ENCODE assay signal across 21 mouse cellular contexts in genomic region chrX:134261191-134261590, GRCm38 (mm10). TPM values are rescaled to one million over a fixed set of nuclear protein-coding genes. Genes with fewer than 3 reads are reported as not detected.
DNase-seq lines count a peak whose midpoint lies in the region; ATAC-seq lines count a peak whose summit lies in the region.
"Had no signal": no experiment of that assay in that cellular context is flagged by ENCODE, and none has a peak within 500 bp of the region (broad histone marks: within the 10 kb centered on the region; RNA-seq: fewer than 3 reads in every experiment).

No protein-coding gene starts in this region.

- no peak overlapping the region for H3K4me3 ChIP-seq in neural tube, embryonic 15.5 days (replicated peaks)
- H3K4me3 ChIP-seq: embryonic facial prominence, embryonic 12.5 days; forebrain, embryonic 15.5 days; heart, adult 2 months; heart, embryonic 12.5 days; hindbrain, embryonic 10.5 days; hindbrain, embryonic 15.5 days had no signal

- H3K9me3 ChIP-seq in neural tube, embryonic 15.5 days (replicated peaks) = no peaks in the 10 kb centered on the region
- H3K9me3 ChIP-seq: embryonic facial prominence, embryonic 12.5 days; forebrain, embryonic 15.5 days; heart, embryonic 12.5 days; hindbrain, embryonic 10.5 days; hindbrain, embryonic 15.5 days had no signal

- DNase-seq in adrenal gland, adult (ENCODE audit: inconsistent age in 2 of 2, low spot score in 1 of 2) = peak; percentile 77 to 82
- no peak for DNase-seq in adrenal gland, postnatal 25 days
- DNase-seq in neural tube, embryonic 10.5 days (ENCODE audit: extremely low spot score, low spot score) = no peak
- DNase-seq in adrenal gland, postnatal 10 days = peak; percentile 25
- DNase-seq in cerebellum, postnatal 36 days = no peak
- no peak for DNase-seq in gastrocnemius, adult 8-10 months (ENCODE audit: low spot score in 2 of 2)
- DNase-seq: B cell, adult 2 months; cerebellum, adult 2 months; cerebellum, postnatal 14 days; gastrocnemius, postnatal 10 days; heart, adult 2 months; kidney, adult 18-20 months had no signal

- ATAC-seq in neural tube, embryonic 15.5 days (ENCODE audit: low FRiP score) = no peak
- ATAC-seq: CD4-positive, CD25-positive, alpha-beta regulatory T cell, adult 4 months; forebrain, embryonic 15.5 days had no signal

- no peaks in the 10 kb centered on the region for H3K36me3 ChIP-seq in neural tube, embryonic 15.5 days
- H3K36me3 ChIP-seq: embryonic facial prominence, embryonic 12.5 days; forebrain, embryonic 15.5 days; hindbrain, embryonic 10.5 days; hindbrain, embryonic 15.5 days had no signal

- no peaks in the 10 kb centered on the region for H3K4me1 ChIP-seq in neural tube, embryonic 15.5 days
- H3K4me1 ChIP-seq: embryonic facial prominence, embryonic 12.5 days; forebrain, embryonic 15.5 days; heart, embryonic 12.5 days; hindbrain, embryonic 10.5 days; hindbrain, embryonic 15.5 days had no signal

- WGBS in neural tube, embryonic 15.5 days = 37% methylated on average over 5 of the region's 5 CpGs

- no peak overlapping the region for H3K27ac ChIP-seq in neural tube, embryonic 15.5 days (replicated peaks)
- H3K27ac ChIP-seq: embryonic facial prominence, embryonic 12.5 days; forebrain, embryonic 15.5 days; heart, adult 2 months; hindbrain, embryonic 10.5 days; hindbrain, embryonic 15.5 days had no signal

- H3K27me3 ChIP-seq in neural tube, embryonic 15.5 days (replicated peaks) = no peaks in the 10 kb centered on the region; the same call in 1 of the 2 replicates
- H3K27me3 ChIP-seq: embryonic facial prominence, embryonic 12.5 days; forebrain, embryonic 15.5 days; heart, embryonic 12.5 days; hindbrain, embryonic 15.5 days had no signal

- H3K9ac ChIP-seq in neural tube, embryonic 15.5 days (replicated peaks) = no peak overlapping the region
- H3K9ac ChIP-seq: embryonic facial prominence, embryonic 12.5 days; forebrain, embryonic 15.5 days; heart, embryonic 12.5 days; hindbrain, embryonic 15.5 days had no signal

- H3K4me2 ChIP-seq in neural tube, embryonic 15.5 days = 0 out of 2 replicates have a peak overlapping the region, but pooled peaks have one; percentile 7
- H3K4me2 ChIP-seq: embryonic facial prominence, embryonic 12.5 days; forebrain, embryonic 15.5 days; heart, embryonic 12.5 days had no signal

RNA-seq across cellular contexts. Expression of gene Trmt2b, which starts 15.6 kb away (rescaled TPM):
- 32.6 and 39.3 TPM in 2 replicates for total RNA-seq in adrenal gland, postnatal 25 days (2021)
- 7.1 and 10.6 TPM in 2 replicates for polyA plus RNA-seq in neural tube, embryonic 15.5 days (2015; fragmentation: Nextera tagmentation; extraction: Ambion mirVana)
- 10 to 100 TPM; 31.2 to 35.7 TPM for total RNA-seq in adrenal gland, postnatal 10 days (2021)
- total RNA-seq in gastrocnemius, adult 8-10 months (2022) = 10 to 100 TPM in 2 of 4 experiments, 1 to 10 TPM in 2; 8.5 to 13.4 (median 11.0) TPM

RNA-seq across cellular contexts. Expression of gene Tmem35a, which starts 33.8 kb away (rescaled TPM):
- total RNA-seq in adrenal gland, postnatal 25 days (2021) = 216 and 250 TPM in 2 replicates
- 104 and 132 TPM in 2 replicates for polyA plus RNA-seq in neural tube, embryonic 15.5 days (2015; fragmentation: Nextera tagmentation; extraction: Ambion mirVana)
- 100 to 1,000 TPM in 1 of 2 experiments, 10 to 100 TPM in 1; 71.2 to 120 TPM for total RNA-seq in adrenal gland, postnatal 10 days (2021)
- total RNA-seq in gastrocnemius, adult 8-10 months (2022) = under 1 TPM in 1 of 4 experiments, not detected in 3; 0.17 TPM
- total RNA-seq: MEL had no signal

RNA-seq across cellular contexts. Expression of gene Nox1, which starts 39.4 kb away (rescaled TPM):
- total RNA-seq in adrenal gland, postnatal 25 days (2021) = 0.79 TPM in 1 of 2 replicates, not detected in the other
- 0.26 and 0.32 TPM in 2 replicates for polyA plus RNA-seq in neural tube, embryonic 15.5 days (2015; fragmentation: Nextera tagmentation; extraction: Ambion mirVana)
- 1 to 10 TPM in 1 of 2 experiments, under 1 TPM in 1; 0.45 to 1.3 TPM for total RNA-seq in adrenal gland, postnatal 10 days (2021)
- total RNA-seq in gastrocnemius, adult 8-10 months (2022) = under 1 TPM in 1 of 4 experiments, not detected in 3; 0.56 TPM
- polyA plus RNA-seq: embryonic facial prominence, embryonic 12.5 days; forebrain, embryonic 15.5 days; gonadal fat pad, adult 2 months; heart, adult 2 months; hindbrain, embryonic 15.5 days had no signal

RNA-seq across cellular contexts. Expression of gene Cenpi, which starts 46.7 kb away (rescaled TPM):
- 3.1 and 5.5 TPM in 2 replicates for total RNA-seq in adrenal gland, postnatal 25 days (2021)
- 5.9 and 11.3 TPM in 2 replicates for polyA plus RNA-seq in neural tube, embryonic 15.5 days (2015; fragmentation: Nextera tagmentation; extraction: Ambion mirVana)
- total RNA-seq in adrenal gland, postnatal 10 days (2021) = 1 to 10 TPM; 4.8 to 8.3 TPM
- under 1 TPM in 2 of 4 experiments, not detected in 2; 0.16 to 0.17 TPM for total RNA-seq in gastrocnemius, adult 8-10 months (2022)

Comparison
In these comparisons a context has a peak if more than half of its experiments do, and no peak if none do; other contexts are left out.
1. DNase-seq: peak in adrenal gland, adult (2 of 2) and adrenal gland, postnatal 10 days (single experiment); none in adrenal gland, postnatal 25 days (single experiment), neural tube, embryonic 10.5 days (single experiment), cerebellum, postnatal 36 days (0 of 2) and gastrocnemius, adult 8-10 months (0 of 2).
2. RNA of gene Tmem35a, which starts 33.8 kb away (total RNA-seq): 216 to 250 TPM in adrenal gland, postnatal 25 days and 71.2 to 120 TPM in adrenal gland, postnatal 10 days; 0.17 TPM in gastrocnemius, adult 8-10 months; every median in the first group is over 10 times any median in the second.